Mouse (Mus musculus): ENCODE measurements around the gene Ap1g2.

DNA sequence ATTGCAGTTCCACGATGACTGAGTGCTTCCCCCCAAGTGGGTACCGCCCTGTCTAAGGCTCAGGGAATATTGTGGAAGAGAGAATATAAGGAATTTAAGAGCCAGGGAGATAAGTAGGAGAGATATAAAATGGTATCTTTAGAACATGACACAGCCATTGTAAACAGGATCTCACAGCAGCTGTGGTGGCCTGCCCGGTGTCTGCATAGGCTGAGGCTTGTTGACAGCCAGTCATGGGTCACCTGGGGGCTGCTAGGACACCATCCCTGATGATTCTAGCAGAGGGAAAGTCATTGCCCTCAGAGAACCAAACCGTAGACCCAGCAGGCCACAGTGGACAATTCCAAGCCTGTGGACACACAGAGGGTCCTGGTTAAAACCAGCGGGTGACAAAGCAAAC lies 44.6 kb upstream of the Ap1g2 start:
- no peak for TF ChIP-seq CTCF (IDR thresholded peaks at IDR 0.05; ENCODE audit: low read depth)
- TF ChIP-seq EP300 (IDR thresholded peaks at IDR 0.05; ENCODE audit: low read depth) = no peak

Data from heart, postnatal 0 days (tissue).